Mouse (Mus musculus) testis, postnatal 10 days (tissue): ENCODE data around the gene Jakmip3.
A peak's percentile ranks its signal among the peaks of the same experiment; 100 is the strongest.

Experiments used
- DNase-seq: peaks from one replicate; pipeline ENCODE4 v3.0.0; 2021; ENCODE audit warnings: low spot score

Jakmip3 gene

GRCm38 (mm10) chr7:139096399-139096798 is 155.9 kb downstream of the Jakmip3 start:
- DNase-seq: no peak

DNA sequence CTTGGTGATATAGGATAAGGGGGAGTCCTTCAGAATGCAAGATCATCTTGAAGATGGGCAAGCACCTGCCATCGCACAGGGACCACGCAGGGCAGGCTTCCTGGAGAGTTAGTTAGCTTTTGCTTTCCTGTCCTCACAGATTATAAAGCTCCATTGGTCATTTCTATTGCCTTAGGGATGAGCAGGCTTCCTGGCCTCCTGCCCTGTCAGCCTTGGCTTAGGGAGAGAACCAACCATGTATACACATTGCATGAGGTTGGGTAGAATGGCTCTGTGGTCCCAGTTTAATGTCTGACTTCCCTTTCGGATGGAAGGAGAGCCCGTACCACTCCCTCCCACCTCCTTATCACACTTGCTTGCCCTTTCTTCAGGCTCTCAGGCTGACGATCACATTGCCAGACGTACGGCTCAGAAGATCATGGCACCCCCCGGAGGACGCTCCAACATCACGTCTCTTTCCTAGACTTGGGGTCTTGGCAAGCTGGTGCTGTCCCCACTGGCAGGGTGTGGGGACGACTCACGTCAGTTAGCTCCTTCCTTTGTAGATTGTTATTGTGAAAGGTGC is 160.1 kb downstream of the Jakmip3 start:
- DNase-seq: no peak

GRCm38 (mm10) chr7:139101286-139101804 is 160.8 kb downstream of the Jakmip3 start:
- DNase-seq: no peak

- DNase-seq: no peak
These were observed 161.3 kb downstream of the Jakmip3 start for GRCm38 (mm10) chr7:139101826-139102225.

- peak; percentile 74 for DNase-seq
These were observed 163.4 kb downstream of the Jakmip3 start for GRCm38 (mm10) chr7:139103960-139104381.

- no peak for DNase-seq
These were observed 164.5 kb downstream of the Jakmip3 start for GRCm38 (mm10) chr7:139105076-139105475.

DNA sequence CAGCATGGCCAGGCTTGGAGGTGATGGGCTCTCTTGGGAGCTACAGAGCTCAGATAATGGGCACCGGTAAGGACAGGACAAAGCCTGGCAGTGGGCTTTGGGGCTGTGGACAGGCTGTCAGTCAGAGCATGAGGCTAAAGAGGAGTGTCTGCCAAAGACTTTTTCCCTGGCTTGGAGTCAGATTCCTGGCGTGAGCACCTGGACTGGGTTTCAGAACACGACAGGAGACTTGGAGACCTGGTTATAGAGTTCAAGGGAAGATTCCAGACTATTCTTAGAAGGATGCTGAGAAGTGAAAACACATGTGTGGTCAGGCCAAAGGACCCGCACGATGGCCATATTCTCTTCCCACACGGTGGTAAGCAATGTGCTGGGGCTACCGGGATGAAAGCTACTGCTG is 165.2 kb downstream of the Jakmip3 start:
- DNase-seq: no peak

DNA sequence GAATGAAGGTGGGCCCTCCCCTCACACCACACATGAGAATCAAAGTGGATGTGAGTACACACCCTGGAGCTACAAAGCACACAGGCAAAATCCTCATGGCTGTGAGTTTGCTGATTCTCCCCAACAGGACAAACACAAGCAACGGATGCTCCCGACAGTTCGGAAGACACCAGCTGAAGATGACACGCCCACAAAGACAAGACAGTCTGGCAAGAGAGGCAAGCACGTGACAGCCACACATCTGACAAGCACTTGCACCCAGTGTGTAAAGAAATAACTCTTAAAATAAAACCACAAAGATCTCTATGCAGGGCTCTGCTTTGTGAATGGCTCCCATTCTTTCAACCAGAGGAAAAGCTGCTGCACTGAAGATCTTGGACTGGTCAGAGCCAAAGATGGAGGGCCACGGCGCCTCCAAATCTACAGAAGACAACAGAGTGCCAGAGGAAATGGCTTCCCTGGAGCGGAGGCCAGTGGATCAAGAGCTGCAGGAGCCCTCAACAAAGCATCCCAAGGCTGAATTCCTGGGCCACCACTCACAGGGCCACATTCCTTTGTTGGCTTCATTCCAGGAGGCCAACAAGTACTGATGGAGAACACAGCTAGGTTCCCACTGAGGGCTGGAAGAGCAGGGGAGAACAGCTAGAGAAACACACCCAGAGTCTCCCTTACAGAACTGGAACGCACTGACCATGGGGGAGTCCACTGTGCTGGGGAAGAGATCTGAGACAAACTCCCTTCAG is 167.5 kb downstream of the Jakmip3 start:
- DNase-seq: no peak

- DNase-seq: peak; percentile 93
These were observed 178.7 kb downstream of the Jakmip3 start for GRCm38 (mm10) chr7:139119152-139119774.

DNA sequence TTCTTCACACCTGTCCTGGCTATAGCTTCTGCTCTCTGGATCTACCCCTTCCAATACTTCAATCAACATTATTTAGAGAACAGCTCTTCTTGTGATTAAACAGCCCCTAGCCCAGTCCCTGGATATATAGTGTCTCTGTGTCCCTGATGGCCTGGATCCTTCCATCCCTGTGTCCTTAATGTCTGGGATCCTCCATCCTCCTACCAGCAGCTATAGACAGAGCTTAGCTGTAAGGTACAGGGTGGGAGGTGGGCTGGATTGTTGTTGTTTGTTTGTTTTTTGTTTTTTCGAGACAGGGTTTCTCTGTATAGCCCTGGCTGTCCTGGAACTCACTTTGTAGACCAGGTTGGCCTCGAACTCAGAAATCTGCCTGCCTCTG is 179.2 kb downstream of the Jakmip3 start:
- DNase-seq: no peak

- no peak for DNase-seq
These were observed 185.4 kb downstream of the Jakmip3 start for GRCm38 (mm10) chr7:139125881-139126280.

GRCm38 (mm10) chr7:139126549-139126948 is 186.0 kb downstream of the Jakmip3 start:
- DNase-seq: no peak

DNA sequence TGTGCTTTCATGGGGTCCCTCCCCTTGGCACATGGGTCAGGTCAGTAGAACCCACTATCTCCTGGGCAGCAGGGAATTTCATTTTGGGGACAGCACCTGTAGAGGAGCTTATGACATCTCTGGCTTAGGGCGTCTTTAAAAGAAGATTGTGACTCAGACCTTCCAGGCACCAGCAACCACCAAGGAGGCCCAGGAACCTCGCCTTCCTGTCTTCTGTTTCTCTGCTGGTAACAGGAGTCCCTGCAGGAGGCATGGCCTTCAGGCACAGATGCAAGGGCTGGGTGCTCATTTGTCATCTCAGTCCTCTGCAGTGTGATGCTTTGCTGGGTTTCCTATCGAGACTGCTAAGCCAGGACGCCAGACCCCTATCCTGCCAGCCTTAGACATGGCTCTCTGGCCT is 188.5 kb downstream of the Jakmip3 start:
- no peak for DNase-seq

GRCm38 (mm10) chr7:139130361-139130760 is 189.8 kb downstream of the Jakmip3 start:
- DNase-seq: no peak

DNA sequence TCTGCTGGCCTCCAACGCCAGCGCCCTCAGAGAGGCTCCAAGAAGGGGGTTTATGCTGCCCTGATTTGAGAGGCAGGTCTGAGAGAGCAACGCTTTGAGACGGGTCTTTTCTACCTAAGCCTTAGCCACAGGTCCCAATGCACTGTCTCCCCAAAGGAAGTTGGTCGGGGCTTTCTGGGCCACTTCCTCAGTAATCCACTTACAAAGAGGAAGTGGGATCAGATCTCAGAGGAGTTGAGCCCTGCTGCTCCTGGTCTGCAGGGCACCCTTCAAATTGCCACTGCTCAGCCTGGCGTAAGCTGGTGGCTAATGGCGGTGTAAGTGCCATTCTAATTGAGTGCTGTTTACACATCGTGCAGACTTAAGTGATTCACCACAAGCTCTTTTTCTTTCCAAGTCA is 191.0 kb downstream of the Jakmip3 start:
- no peak for DNase-seq

GRCm38 (mm10) chr7:139133446-139133845 is 192.9 kb downstream of the Jakmip3 start:
- peak; percentile 71 for DNase-seq
